Mouse (Mus musculus) midbrain, embryonic 14.5 days (tissue): ENCODE data around the gene Plcb4. TPM values are rescaled to one million over a fixed set of nuclear protein-coding genes. Genes with fewer than 3 reads are reported as not detected.

Source experiments
- ATAC-seq: fragments of 200-750 bp; cut with Nextera tagmentation; 2 replicates; pipeline ENCODE4 v1.8.0; 2017; ENCODE audit warnings: moderate number of reproducible peaks, moderate library complexity; ENCODE audit not compliant: low FRiP score, low TSS enrichment
- DNase-seq: peaks from one replicate; pipeline ENCODE4 v3.0.0-alpha.2; 2015
- H3K27ac ChIP-seq: fragments of 300-500 bp; sonication (generic); replicated peaks from 2 replicates; pipeline ENCODE4 v1.5.1; 2014; ENCODE audit warnings: mild to moderate bottlenecking, low read depth, low read length, moderate library complexity
- H3K27me3 ChIP-seq: fragments of 300-500 bp; sonication (generic); 2 replicates; pipeline ENCODE4 v1.6.1; 2014; ENCODE audit warnings: low read length, control low read depth, mixed read lengths; ENCODE audit not compliant: control insufficient read depth, insufficient read depth
- H3K36me3 ChIP-seq: fragments of 300-500 bp; sonication (generic); 2 replicates; pipeline ENCODE4 v1.6.1; 2014; ENCODE audit warnings: low read length, control low read depth; ENCODE audit not compliant: control insufficient read depth, insufficient read depth
- H3K4me1 ChIP-seq: fragments of 300-500 bp; sonication (generic); 2 replicates; pipeline ENCODE4 v1.6.1; 2014; ENCODE audit warnings: mild to moderate bottlenecking, antibody characterized with exemption, low read length, control low read depth; ENCODE audit not compliant: control insufficient read depth, insufficient read depth
- H3K4me2 ChIP-seq: fragments of 300-500 bp; sonication (generic); 2 replicates; pipeline ENCODE4 v1.6.1; 2014; ENCODE audit warnings: mild to moderate bottlenecking, low read length, moderate library complexity
- H3K4me3 ChIP-seq: fragments of 300-500 bp; sonication (generic); replicated peaks from 2 replicates; pipeline ENCODE4 v1.5.1; 2014; ENCODE audit warnings: low read depth, low read length
- H3K9ac ChIP-seq: fragments of 300-500 bp; sonication (generic); replicated peaks from 2 replicates; pipeline ENCODE4 v1.6.1; 2014; ENCODE audit warnings: mild to moderate bottlenecking, low read length, moderate library complexity
- H3K9me3 ChIP-seq: fragments of 300-500 bp; sonication (generic); 2 replicates; pipeline ENCODE4 v1.6.1; 2016; ENCODE audit warnings: low read length, control low read depth, mixed read lengths; ENCODE audit not compliant: control insufficient read depth
- WGBS: fragments of 180-500 bp; shearing (Covaris S2); extraction: QIAGEN DNeasy Blood & Tissue Kit; methylation state at CpG from one replicate; pipeline ENCODE4 v1.1.7; 2014; 5-methylcytosine and 5-hydroxymethylcytosine counted together
- polyA plus RNA-seq: library from polyadenylated mRNA; unstranded; fragments of >200 nt; fragmentation: Nextera tagmentation; extraction: Ambion mirVana; gene quantifications from 2 replicates; pipeline ENCODE4 v1.2.1, GENCODE M21; 2014

The Plcb4 gene
- polyA plus RNA-seq, 1 experiment from 2014 or later = 52.4 TPM

DNA sequence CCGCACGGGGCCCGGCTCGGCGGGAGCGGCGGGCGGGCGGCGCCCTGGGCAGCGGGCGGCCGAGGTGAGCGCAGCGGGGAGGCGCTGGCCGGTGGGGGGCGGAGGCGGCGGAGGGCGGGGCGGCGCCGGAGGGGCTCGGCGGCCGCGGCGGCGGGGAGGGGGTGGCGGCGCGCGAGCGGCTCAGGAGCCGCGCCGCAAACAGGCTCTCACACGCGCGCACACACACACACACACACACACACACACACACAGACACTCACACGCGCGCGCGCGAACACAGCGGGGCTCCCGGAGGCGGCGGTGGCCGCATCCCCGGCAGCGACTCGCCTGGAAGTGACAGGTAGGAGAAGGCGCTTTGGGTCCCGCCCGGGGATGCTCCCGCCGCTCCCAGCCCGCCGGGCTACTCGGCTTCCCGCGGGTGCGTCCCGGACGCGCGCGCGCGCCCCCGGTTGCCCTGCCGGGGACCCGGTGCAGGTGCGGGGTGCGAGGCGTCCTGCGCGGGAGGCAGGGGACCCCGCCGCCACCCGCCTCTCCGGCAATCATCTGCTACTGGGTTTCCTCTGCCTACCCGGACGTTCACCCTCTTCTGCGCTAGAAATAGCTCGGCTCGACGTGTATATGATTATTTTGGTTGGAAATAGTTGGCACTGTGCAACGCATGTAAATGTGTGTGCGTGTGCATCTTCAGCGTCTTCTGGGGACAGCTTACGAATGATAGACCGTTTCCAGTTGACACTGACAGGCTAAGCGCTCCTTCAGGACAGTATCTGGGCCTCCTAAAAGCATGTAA lies 775 bp downstream of the Plcb4 start:
- no peaks in the 10 kb centered on the region for H3K36me3 ChIP-seq
- 0 out of 2 replicates have a peak, but pooled peaks cover 8% of the 10 kb centered on the region for H3K4me1 ChIP-seq
- peak; percentile 82 for ATAC-seq
- H3K9ac ChIP-seq = peak overlapping the region; percentile 97
- H3K4me3 ChIP-seq = peak overlapping the region; percentile 76
- H3K4me2 ChIP-seq = peak overlapping the region; percentile 66
- WGBS = under 1% methylated on average over 79 of the region's 97 CpGs
- no peaks in the 10 kb centered on the region for H3K9me3 ChIP-seq
- H3K27me3 ChIP-seq = no peaks in the 10 kb centered on the region
- peak overlapping the region; percentile 99 for H3K27ac ChIP-seq
- DNase-seq = peak; percentile 84

DNA sequence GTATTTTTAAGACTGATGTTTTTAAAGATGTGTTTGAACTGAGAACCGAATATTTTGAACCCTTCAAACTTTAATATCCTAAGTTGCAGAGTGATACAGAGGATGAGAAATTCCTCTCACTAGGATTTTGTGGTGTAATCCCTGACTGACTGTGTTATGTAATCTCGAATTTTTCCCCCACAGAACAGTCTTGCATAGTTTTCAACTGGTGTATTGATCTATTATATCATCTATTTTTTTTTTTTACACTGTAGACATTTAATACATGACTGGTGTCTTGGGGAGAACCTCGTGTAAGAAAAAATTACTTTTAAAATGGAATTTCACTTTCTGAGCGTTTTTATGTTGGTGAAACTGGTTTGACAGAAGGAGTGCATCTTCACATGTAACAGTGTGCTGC lies 2.0 kb downstream of the Plcb4 start:
- Histone ChIP-seq H3K9me3 (no peaks in the 10 kb centered on the region), H3K27ac (no peak overlapping the region), H3K4me1 (0 out of 2 replicates have a peak, but pooled peaks cover 8% of the 10 kb centered on the region), H3K27me3 (no peaks in the 10 kb centered on the region), H3K4me2 (peak overlapping the region; percentile 66), H3K4me3 (peak overlapping the region; percentile 76), H3K9ac (no peak overlapping the region), H3K36me3 (no peaks in the 10 kb centered on the region)
- 56% methylated on average over 4 of the region's 4 CpGs for WGBS
- no peak for DNase-seq
- ATAC-seq = no peak

DNA sequence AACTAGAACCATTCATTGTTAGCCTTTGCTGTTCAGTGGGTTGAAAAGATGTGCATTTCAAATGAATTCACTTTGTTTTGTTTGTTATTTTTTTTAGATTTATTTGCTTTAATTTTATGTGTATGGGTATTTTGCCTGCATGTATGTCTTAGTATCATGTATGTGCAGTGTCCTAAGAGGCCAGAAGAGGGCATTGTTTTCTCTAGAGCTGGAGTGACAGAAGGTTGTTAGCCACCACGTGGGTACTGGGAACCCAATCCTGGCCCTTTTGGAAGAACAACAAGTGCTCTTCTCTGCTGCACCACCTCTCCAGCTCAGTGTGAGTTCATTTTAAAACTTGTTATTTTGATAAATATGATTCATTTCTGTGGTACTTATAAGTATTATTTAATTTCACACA lies 5.0 kb downstream of the Plcb4 start:
- H3K4me1 ChIP-seq = 0 out of 2 replicates have a peak, but pooled peaks cover 8% of the 10 kb centered on the region
- no peak overlapping the region for H3K4me3 ChIP-seq
- no peaks in the 10 kb centered on the region for H3K27me3 ChIP-seq
- no peaks in the 10 kb centered on the region for H3K9me3 ChIP-seq
- H3K27ac ChIP-seq = no peak overlapping the region
- no peak overlapping the region for H3K9ac ChIP-seq
- 85% methylated on average over 1 of the region's 1 CpGs for WGBS
- H3K4me2 ChIP-seq = no peak overlapping the region
- ATAC-seq (no peak), DNase-seq (no peak)
- H3K36me3 ChIP-seq = no peaks in the 10 kb centered on the region

DNA sequence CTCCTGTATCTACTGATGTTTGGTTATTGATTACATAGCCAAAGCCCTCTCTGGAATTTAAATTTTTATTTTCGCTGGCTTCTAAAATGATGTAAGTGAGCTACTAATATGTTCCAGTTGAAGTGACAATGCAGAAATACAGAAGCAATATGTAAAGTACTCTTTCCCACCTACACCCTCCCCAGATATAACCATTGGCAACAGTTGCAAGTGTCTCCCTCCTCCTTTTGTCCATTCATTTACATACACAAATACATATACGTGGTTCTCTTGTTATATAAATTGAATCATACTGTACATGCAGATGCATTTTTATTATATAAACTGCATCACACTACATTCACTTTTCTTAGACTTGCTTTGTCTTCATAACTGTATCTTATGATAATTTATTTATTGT lies 8.7 kb downstream of the Plcb4 start:
- Histone ChIP-seq H3K27ac (no peak overlapping the region), H3K4me1 (no peaks in the 10 kb centered on the region), H3K36me3 (no peaks in the 10 kb centered on the region), H3K4me2 (no peak overlapping the region), H3K9me3 (no peaks in the 10 kb centered on the region), H3K27me3 (no peaks in the 10 kb centered on the region), H3K9ac (no peak overlapping the region), H3K4me3 (no peak overlapping the region)
- ATAC-seq (no peak), DNase-seq (no peak)
- WGBS = 95% methylated on average over 2 of the region's 2 CpGs

DNA sequence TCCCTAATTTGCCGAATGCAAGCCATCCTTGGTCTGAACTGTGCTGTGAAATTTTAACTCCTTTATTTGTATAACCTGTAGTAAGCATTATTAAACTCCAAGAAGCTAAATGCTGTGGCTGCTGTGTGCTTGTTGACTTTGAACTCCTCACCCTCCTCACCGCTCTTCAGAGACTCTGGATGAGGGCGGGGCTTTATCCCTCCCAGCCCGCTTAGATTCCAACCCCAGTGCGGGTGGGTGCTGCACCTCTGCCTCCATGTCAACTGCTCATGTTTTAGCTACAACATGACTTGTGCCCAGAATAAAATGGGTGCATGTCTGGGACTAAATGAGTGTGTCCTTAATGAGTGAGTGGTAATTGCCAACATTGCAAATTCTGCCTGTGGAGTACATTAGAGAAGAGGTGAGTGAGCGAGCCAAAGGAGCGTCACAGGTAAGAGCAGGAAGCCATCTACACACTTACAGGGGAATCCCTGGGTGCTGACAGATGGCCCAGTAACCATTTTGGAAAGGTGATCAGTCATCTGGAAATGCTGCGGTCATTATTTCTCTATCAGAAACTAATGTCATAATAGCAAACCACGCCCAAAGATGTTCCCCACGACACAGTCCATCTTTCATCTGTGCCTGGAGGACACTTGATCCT lies 13.8 kb downstream of the Plcb4 start:
- no peak for ATAC-seq
- Histone ChIP-seq H3K4me3 (no peak overlapping the region), H3K36me3 (no peaks in the 10 kb centered on the region), H3K4me2 (no peak overlapping the region), H3K4me1 (no peaks in the 10 kb centered on the region), H3K9ac (no peak overlapping the region), H3K9me3 (no peaks in the 10 kb centered on the region), H3K27ac (no peak overlapping the region), H3K27me3 (no peaks in the 10 kb centered on the region)
- DNase-seq = no peak
- 78% methylated on average over 10 of the region's 10 CpGs for WGBS

DNA sequence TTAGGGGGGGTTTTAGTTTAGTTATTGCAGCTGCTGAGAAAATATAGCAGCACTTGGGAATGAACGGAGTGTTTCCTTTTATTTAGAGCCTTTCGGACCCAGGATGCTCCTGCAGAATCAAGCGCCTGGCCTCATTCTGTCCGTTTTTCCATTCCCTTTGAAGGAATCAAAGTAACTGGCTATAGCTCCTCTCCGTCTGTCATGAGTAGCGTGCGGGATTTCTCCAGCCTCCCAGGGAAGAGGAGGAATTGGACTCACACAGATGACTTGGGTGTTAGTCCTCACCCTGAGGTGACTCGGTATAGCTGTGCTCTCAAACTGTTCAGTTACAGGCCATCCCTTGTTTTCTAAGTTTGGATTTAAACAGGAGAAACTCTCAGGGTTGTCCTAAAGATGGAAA lies 14.8 kb downstream of the Plcb4 start:
- Histone ChIP-seq H3K27me3 (no peaks in the 10 kb centered on the region), H3K9me3 (no peaks in the 10 kb centered on the region), H3K9ac (no peak overlapping the region), H3K4me1 (no peaks in the 10 kb centered on the region), H3K27ac (no peak overlapping the region), H3K4me2 (no peak overlapping the region), H3K36me3 (no peaks in the 10 kb centered on the region), H3K4me3 (no peak overlapping the region)
- WGBS = 81% methylated on average over 8 of the region's 8 CpGs
- DNase-seq (no peak), ATAC-seq (no peak)

DNA sequence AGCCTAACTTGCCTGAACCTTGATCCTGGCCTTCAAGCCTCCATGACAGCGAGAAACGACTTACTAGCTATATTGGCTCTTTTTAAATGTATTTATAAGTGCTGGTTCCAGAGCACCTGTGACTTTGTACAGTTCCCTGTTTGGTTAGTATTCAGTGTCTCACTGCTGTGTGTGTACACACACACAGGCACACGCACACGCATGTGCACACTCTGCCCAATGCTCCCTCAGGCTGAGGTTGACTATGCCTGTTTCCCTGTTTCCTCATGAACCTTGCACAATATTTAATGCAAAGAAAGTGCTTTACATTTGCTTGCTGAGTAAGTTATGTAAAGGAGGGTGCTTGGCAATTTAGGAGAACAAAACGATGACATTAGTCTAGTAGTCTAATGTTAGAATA lies 16.5 kb downstream of the Plcb4 start:
- ATAC-seq (no peak), DNase-seq (no peak)
- no peak overlapping the region for H3K9ac ChIP-seq
- H3K9me3 ChIP-seq = no peaks in the 10 kb centered on the region
- no peaks in the 10 kb centered on the region for H3K27me3 ChIP-seq
- H3K36me3 ChIP-seq = no peaks in the 10 kb centered on the region
- no peak overlapping the region for H3K4me2 ChIP-seq
- WGBS = 94% methylated on average over 5 of the region's 5 CpGs
- H3K4me3 ChIP-seq = no peak overlapping the region
- H3K27ac ChIP-seq = no peak overlapping the region
- H3K4me1 ChIP-seq = no peaks in the 10 kb centered on the region

DNA sequence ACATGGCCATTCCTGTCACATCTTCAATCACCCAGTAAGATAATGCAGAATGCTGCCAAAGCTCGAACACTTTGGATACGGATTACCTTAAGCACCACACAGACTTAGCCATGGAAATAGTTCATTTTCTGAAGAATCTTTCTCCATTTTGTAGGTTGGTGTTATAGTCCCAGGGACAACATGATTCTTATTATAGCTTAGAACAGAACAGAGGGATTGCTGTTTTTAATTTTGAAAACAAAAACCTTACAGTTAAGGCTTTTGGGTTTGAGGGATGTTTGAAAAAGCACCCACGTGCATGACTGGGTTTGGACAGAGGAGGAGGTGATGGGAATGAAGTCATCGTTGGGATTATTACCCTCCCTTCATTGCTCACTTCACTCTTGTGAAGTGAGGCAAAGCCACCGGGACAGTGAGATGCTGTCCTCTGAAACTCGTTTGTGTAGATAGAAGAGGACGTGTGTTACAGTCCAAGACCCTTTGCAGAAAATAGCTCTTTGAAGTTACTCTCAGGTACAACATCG lies 18.2 kb downstream of the Plcb4 start:
- no peaks in the 10 kb centered on the region for H3K27me3 ChIP-seq
- H3K4me1 ChIP-seq = no peaks in the 10 kb centered on the region
- H3K36me3 ChIP-seq = no peaks in the 10 kb centered on the region
- ATAC-seq = no peak
- no peak overlapping the region for H3K4me2 ChIP-seq
- no peak for DNase-seq
- H3K9me3 ChIP-seq = no peaks in the 10 kb centered on the region
- no peak overlapping the region for H3K27ac ChIP-seq
- WGBS = 37% methylated on average over 8 of the region's 8 CpGs
- H3K9ac ChIP-seq = no peak overlapping the region
- no peak overlapping the region for H3K4me3 ChIP-seq

DNA sequence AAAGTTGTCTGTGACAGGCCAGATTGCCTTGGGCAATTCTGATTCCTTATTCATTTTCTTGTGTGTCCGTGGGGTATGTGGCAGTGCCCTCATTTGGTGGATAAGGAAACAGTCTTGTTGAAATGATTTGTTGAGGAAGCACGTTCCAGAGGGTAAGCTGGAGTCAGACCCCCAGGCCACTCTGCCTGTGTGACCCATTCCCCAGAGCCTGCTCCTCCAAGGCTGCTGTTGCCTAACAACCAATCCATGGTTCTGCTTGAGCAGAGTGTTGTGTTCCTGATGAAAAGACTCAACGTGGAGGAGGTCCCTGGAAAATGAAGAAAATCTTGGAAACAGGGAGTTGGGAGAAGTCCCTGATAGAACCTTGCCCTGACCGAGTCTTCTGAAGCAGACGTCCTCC lies 18.8 kb downstream of the Plcb4 start:
- no peak overlapping the region for H3K4me2 ChIP-seq
- no peaks in the 10 kb centered on the region for H3K27me3 ChIP-seq
- H3K9me3 ChIP-seq = no peaks in the 10 kb centered on the region
- H3K4me3 ChIP-seq = no peak overlapping the region
- H3K9ac ChIP-seq = no peak overlapping the region
- DNase-seq (peak; percentile 15), ATAC-seq (no peak)
- H3K36me3 ChIP-seq = no peaks in the 10 kb centered on the region
- no peaks in the 10 kb centered on the region for H3K4me1 ChIP-seq
- 30% methylated on average over 5 of the region's 5 CpGs for WGBS
- H3K27ac ChIP-seq = no peak overlapping the region
